Mouse (Mus musculus): ENCODE results near the gene Spout1.

- TF ChIP-seq CTCF (IDR thresholded peaks at IDR 0.05; ENCODE audit: insufficient read depth, low read length): no peak
- no peak for TF ChIP-seq POLR2A (IDR thresholded peaks at IDR 0.05; ENCODE audit: borderline replicate concordance, extremely low read depth, low read depth, low read length)
Measured at GRCm38 (mm10) chr2:30171997-30172382, 6.3 kb downstream of the Spout1 start.

Measured in lung, adult 2 months (tissue).